Mouse (Mus musculus) olfactory bulb, adult 2 months (tissue): Measurements from ENCODE around the gene Col9a2. TPM values are rescaled to one million over a fixed set of nuclear protein-coding genes. Genes with fewer than 3 reads are reported as not detected.

ENCODE experiments used
- H3K27ac ChIP-seq: fragments of 200-500 bp; 2 replicates; pipeline ENCODE4 v1.5.1; 2012; ENCODE audit warnings: low read depth, low read length; ENCODE audit not compliant: insufficient read depth
- H3K4me1 ChIP-seq: fragments of 200-500 bp; 2 replicates; pipeline ENCODE4 v1.6.1; 2012; ENCODE audit warnings: low read length; ENCODE audit not compliant: control insufficient read depth, insufficient read depth
- H3K4me3 ChIP-seq: fragments of 200-500 bp; 2 replicates; pipeline ENCODE4 v1.5.1; 2012; ENCODE audit warnings: mild to moderate bottlenecking, low read depth, low read length, moderate library complexity; ENCODE audit not compliant: insufficient read depth
- CTCF ChIP-seq: fragments of 200-500 bp; IDR thresholded peaks from 2 replicates; pipeline ENCODE4 v1.5.1; 2012; ENCODE audit warnings: low read depth, mild to moderate bottlenecking, low read length, moderate library complexity; ENCODE audit not compliant: insufficient read depth
- POLR2A ChIP-seq: fragments of 200-500 bp; IDR thresholded peaks from 2 replicates; pipeline ENCODE4 v1.6.1; 2012; ENCODE audit warnings: mild to moderate bottlenecking, low read depth, low read length, moderate library complexity; ENCODE audit not compliant: insufficient read depth
- WGBS: fragments of 180-500 bp; shearing (Covaris S2); methylation state at CpG from one replicate; pipeline ENCODE4 v1.1.7; 2018; 5-methylcytosine and 5-hydroxymethylcytosine counted together
- polyA plus RNA-seq: library from polyadenylated mRNA; stranded (reverse); fragments of >200 nt; gene quantifications from 2 replicates; pipeline ENCODE4 v1.2.4, GENCODE M21; 2012; ENCODE audit warnings: low replicate concordance; ENCODE audit not compliant: missing spikeins, insufficient read depth, insufficient read length

Col9a2 gene
- polyA plus RNA-seq, 1 experiment = not detected

DNA sequence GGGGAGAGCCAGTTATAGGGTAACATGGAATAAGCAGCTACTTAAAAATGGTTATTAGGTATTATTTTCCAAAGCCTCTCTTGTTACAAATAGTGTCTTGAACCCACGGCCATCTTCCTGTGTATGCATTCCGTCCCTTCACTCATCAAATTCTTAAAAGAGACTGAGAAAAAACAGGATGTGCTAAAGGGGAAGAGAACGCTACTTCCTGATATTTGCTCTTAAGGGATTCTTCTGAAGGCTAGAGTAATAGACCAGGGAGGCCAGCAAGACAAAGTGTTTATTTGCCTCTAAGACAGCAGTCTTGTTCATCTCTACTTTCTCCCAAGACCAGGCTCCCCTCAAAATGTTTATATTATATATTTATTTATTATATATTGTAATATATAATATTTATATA is 20.9 kb upstream of the Col9a2 start:
- 85% methylated on average over 3 of the region's 3 CpGs for WGBS

DNA sequence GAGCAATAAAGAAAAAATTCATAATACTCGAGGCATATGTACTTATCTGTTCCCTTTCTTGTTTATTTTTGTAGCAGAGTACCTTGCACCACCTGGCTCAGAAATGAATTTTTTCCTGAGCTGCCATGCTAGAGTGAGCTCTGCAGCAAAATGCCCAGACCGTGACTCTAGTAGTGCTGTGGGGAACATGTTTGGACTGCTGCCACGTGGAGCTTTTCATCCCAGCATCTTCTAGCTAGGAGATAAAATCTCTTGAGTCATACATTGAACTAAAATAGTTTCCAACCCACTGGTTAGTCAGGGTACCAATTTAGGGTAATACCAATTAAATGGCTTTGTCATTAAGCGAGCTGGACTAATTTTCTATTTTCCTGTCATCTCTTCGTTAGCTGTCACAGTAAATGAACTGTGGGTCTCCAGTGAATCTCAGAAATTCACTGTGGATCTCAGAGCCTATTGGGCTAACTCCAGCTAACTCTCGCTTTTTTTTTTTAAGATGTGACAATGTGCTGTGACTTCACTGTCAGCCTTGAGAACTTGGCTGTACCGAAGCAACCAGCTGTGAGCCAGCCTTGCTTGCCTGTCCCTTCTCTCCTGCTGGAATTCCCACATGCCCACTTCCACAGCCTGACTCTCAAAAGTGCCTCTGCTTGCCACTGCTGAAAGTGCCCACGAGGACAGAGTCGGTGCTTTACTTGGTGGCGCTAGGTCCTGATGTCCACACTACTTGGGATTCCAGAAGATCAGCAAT is 19.0 kb upstream of the Col9a2 start:
- 22% methylated on average over 10 of the region's 10 CpGs for WGBS
- H3K4me1 ChIP-seq = peaks cover 13% of the 10 kb centered on the region
- H3K27ac ChIP-seq = peak overlapping the region; percentile 34
- no peak overlapping the region for H3K4me3 ChIP-seq
- TF ChIP-seq POLR2A (no peak), CTCF (no peak)

More for the DNA sequence above, 20.9 kb upstream of the Col9a2 start:
- Histone ChIP-seq H3K4me3 (no peak overlapping the region), H3K27ac (no peak overlapping the region), H3K4me1 (peaks cover 13% of the 10 kb centered on the region)
- TF ChIP-seq CTCF = no peak
- TF ChIP-seq POLR2A = no peak

DNA sequence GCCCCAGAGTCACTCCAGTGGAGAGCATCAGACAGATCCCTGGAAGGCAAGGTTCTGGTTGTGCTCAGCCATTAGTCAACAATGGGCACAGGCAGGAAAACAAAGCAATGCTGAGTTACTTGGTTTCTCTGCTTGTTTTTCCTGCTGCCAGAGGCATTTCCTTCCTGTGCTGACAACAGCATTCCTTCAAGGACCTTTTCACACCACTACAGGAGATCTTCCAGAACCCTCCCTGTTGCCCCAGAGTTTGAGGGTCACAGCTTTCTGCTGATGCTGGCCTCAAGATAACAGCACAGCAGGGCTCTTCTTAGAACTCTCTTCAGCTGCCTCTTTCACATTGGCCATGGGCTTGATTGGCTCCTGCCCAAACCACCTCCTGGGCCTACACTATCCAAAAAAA is 17.3 kb upstream of the Col9a2 start:
- TF ChIP-seq POLR2A (no peak), CTCF (no peak)
- H3K27ac ChIP-seq = no peak overlapping the region
- H3K4me1 ChIP-seq = peaks cover 13% of the 10 kb centered on the region
- H3K4me3 ChIP-seq = no peak overlapping the region

DNA sequence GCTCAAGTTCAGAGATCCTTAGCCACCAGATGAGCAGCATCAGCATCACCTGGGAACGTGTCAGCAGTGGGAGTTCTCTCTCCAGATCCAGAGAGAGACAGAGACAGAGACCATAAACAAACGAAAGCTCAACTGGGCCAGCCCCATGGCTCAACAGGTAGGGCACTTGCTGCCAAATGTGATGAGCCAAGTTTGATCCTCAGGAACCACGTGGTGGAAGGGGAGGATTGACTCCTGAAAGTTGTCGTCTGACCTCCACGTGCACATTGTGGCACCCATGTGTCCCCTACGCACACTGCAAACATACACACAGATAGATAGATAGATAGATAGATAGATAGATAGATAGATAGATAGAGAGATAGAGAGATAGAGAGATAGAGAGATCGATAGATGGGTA is 15.7 kb upstream of the Col9a2 start:
- Histone ChIP-seq H3K27ac (no peak overlapping the region), H3K4me3 (no peak overlapping the region), H3K4me1 (peaks cover 13% of the 10 kb centered on the region)
- 87% methylated on average over 7 of the region's 7 CpGs for WGBS
- TF ChIP-seq CTCF (no peak), POLR2A (no peak)

DNA sequence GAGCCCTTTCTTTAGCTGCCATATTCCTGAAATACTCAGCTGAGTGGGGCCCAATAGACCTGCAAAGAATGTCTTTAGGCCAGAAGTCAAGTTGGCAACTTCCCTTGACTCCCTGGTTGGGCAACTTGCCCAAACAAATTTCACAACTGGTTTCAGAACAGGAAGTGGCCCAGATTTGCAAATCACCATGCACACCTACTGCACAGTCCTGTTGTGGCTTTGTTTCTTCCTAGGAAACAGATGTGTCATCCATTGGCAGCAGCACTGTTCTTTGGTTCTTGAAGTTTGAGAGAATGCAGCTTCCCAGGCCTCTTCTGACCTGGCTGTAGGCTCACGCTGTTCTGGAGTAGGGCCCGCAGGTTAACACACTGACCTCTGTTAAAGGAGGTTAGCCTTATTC is 15.2 kb upstream of the Col9a2 start:
- H3K4me3 ChIP-seq = no peak overlapping the region
- TF ChIP-seq POLR2A (no peak), CTCF (no peak)
- WGBS = 83% methylated on average over 2 of the region's 2 CpGs
- H3K4me1 ChIP-seq = peaks cover 12% of the 10 kb centered on the region
- no peak overlapping the region for H3K27ac ChIP-seq

DNA sequence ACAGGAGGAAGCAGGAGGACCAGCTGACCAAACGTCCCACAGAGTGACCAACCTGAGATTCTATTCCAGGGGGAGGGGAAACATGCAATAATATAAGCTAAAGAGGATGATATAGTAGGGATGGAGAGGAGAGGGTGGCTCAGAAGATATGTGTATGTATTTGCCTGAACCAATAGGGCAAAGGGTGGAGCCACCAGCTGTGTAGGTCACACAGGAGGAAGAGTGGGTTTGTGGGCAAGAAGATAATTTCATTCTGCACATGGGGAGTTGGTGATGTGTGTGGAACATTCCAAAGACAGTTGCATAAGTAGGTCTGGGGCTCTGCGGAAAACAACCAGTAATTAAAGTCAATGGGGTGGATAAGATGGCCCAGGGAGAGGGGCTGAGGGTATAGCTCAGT is 13.5 kb upstream of the Col9a2 start:
- Histone ChIP-seq H3K27ac (no peak overlapping the region), H3K4me3 (no peak overlapping the region), H3K4me1 (peaks cover 7% of the 10 kb centered on the region)
- no peak for TF ChIP-seq CTCF
- TF ChIP-seq POLR2A = no peak
- 41% methylated on average over 2 of the region's 2 CpGs for WGBS

DNA sequence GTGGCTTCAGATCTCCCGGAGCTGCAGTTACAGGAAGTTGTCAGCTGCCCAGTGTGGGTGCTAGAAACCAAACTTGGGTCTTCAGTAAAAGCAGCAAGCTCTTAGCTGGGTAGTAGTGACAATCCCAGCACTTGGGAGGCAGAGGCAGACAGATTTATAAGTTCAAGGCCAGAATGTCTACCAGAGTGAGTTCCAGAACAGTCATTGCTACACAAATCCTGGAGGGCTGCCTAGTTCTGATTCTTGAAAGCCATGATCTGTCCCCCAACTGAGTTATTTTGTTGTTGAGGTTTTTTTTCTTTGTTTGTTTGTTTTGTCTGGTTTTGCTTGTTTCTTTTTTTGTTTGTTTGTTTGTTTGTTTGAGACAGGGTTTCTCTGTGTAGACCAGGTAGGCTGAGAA is 11.0 kb upstream of the Col9a2 start:
- 97% methylated on average over 1 of the region's 1 CpGs for WGBS
- no peak for TF ChIP-seq CTCF
- no peak overlapping the region for H3K4me3 ChIP-seq
- H3K27ac ChIP-seq = no peak overlapping the region
- H3K4me1 ChIP-seq = no peaks in the 10 kb centered on the region

DNA sequence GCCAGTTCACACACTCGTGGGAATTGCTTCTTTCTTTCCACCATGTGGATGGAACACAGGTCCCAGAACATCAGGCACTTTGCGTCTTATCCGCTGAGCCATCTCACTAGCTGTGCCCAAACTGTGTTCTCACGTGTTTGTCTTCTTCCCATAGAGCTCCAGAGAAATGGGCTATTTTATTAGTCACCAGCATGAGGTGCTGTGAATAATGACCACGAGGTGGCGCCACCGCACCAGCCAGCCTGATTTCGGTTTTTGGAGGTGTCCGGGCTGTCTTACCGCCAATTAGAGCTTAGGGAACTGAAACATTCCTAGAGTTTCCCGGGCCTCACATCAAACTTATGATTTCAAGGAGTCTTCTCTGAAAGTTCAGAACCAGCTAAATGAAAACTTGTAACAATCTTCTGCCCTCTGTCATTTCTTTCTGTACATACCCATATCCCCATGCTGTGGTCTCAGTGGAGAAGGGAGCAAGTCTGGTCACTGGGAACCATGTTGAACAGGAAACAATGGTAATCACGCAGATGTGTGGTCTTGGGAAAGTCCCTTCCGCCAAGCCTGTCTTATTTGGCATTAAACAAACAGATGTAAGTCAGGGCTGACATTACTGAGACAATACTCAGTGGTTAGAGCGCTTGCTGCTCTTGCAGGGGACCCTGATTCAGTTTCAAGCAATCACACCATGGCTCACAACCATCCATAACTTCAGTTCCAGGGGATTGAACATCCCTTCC is 10.4 kb upstream of the Col9a2 start:
- Histone ChIP-seq H3K4me3 (no peak overlapping the region), H3K27ac (no peak overlapping the region), H3K4me1 (no peaks in the 10 kb centered on the region)
- peak; percentile 54 for TF ChIP-seq CTCF
- TF ChIP-seq POLR2A = no peak
- WGBS = 29% methylated on average over 14 of the region's 14 CpGs

DNA sequence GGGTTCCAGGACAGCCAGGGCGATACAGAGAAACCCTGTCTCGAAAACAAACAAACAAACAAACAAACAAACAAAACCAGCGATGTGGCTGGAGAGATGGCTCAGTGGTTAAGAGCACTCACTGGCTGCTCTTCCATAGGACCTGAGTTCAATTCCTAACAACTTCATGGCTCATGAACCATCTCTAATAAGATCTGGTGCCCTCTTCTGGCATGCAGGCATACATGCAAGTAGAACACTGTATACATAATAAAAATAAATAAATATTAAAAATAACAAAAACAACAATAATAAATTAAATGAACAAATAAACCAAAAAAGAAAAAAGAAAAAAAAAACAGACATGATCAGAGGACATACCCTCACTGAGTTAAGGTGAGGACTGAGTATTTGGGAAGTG is 9.6 kb upstream of the Col9a2 start:
- Histone ChIP-seq H3K27ac (no peak overlapping the region), H3K4me1 (no peaks in the 10 kb centered on the region), H3K4me3 (no peak overlapping the region)
- WGBS = 79% methylated on average over 3 of the region's 3 CpGs
- TF ChIP-seq POLR2A (no peak), CTCF (no peak)
